Mouse (Mus musculus) C2C12 (cell line): ENCODE measurements around the gene A930009A15Rik.

Source experiments
- CTCF ChIP-seq: IDR thresholded peaks from one replicate; pipeline ENCODE4 v1.5.1; 2011; ENCODE audit not compliant: control insufficient read depth, insufficient read depth, insufficient read length
- MAX ChIP-seq: IDR thresholded peaks from one replicate; pipeline ENCODE4 v1.6.1; 2011; ENCODE audit warnings: mild to moderate bottlenecking, control low read depth
- MYOD1 ChIP-seq: IDR thresholded peaks from one replicate; pipeline ENCODE4 v1.6.1; 2011; ENCODE audit warnings: low read depth; ENCODE audit not compliant: control insufficient read depth, insufficient read length

DNA sequence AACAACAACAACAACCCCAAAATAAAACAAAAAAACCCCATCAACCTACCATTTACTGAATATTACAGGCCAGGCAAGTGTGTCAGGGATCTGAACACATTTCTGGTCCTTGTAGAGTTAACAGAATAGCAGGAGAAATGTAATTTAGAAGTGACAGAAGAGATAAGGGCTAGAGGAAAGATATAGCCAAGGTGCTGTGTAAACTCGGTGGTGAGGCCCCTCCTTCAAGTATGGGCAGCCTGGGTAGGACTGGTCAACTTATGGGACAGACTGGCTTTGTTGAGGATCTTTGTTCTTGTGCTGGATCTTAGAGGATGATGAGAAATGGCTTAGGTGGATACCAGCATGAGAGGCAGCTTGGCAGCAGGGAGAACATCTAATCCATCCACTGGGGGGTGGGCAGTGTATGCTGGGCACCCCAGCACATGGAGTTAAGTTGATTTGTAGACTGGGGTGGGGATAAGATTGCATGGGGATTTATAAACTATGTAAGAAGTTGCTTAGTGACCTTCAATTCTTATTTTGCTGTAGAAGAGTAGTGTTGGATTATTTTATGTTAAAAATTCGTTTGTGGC is 14.5 kb upstream of the A930009A15Rik start:
- TF ChIP-seq MAX (no peak), CTCF (no peak), MYOD1 (no peak)
